Mouse (Mus musculus): Measurements from ENCODE around the gene Neil1.
A peak's percentile ranks its signal among the peaks of the same experiment; 100 is the strongest.

Gene Neil1

DNA sequence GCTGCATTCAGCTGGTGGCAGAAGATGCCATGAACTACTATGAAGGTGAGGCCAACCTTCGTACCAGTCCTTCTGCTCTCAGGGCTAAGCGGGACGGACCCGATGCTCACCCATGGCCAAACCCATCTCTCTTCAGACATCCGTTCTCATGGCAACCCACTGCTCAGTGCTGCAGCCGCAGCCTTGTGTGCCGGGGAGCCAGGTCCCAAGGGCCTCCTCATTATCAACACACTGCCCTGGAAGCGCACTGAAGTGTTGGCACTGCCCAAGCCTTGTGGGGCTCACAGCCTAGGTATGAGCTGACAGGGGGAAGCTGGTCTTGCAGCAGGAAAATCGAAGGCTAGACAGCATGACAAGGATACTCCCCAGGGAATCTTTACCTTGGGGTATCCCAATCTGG is 9.0 kb downstream of the Neil1 start:
- no peak for DNase-seq (ENCODE audit: low spot score)

- DNase-seq (ENCODE audit: low spot score): no peak
Observed at GRCm38 (mm10) chr9:57138507-57138906, 9.6 kb downstream of the Neil1 start.

- no peak for DNase-seq (ENCODE audit: low spot score)
Observed at GRCm38 (mm10) chr9:57137777-57138176, 10.3 kb downstream of the Neil1 start.

- DNase-seq (ENCODE audit: low spot score): no peak
Observed at GRCm38 (mm10) chr9:57137246-57137645, 10.9 kb downstream of the Neil1 start.

- peak; percentile 97 for DNase-seq (ENCODE audit: low spot score)
Observed at GRCm38 (mm10) chr9:57130577-57131433, 17.3 kb downstream of the Neil1 start, which contains the start of gene Man2c1. TSS of gene Man2c1 (plus strand) at chr9:57130690.

- DNase-seq (ENCODE audit: low spot score): no peak
Observed at GRCm38 (mm10) chr9:57129641-57130040, 18.5 kb downstream of the Neil1 start.

GRCm38 (mm10) chr9:57117261-57117755 is 30.8 kb downstream of the Neil1 start:
- DNase-seq (ENCODE audit: low spot score): no peak
